Mouse (Mus musculus) large intestine, adult 2 months (tissue): ENCODE data around the gene Mcts2. TPM values are rescaled to one million over a fixed set of nuclear protein-coding genes. Genes with fewer than 3 reads are reported as not detected.
"Not testable (repeated sequence)": the region's sequence is repeated elsewhere in the genome, so short reads cannot be mapped to it uniquely, and the experiment has no call there.

ENCODE experiments used
- DNase-seq: peaks from one replicate; pipeline ENCODE4 v3.0.0-alpha.2; 2012; ENCODE audit warnings: low read depth, low spot score
- WGBS: fragments of 180-500 bp; shearing (Covaris S2); methylation state at CpG from one replicate; pipeline ENCODE4 v1.1.7; 2018; 5-methylcytosine and 5-hydroxymethylcytosine counted together
- polyA plus RNA-seq: library from polyadenylated mRNA; depleted of rRNA; stranded (reverse); fragments of >200 nt; gene quantifications from 2 replicates; pipeline ENCODE4 v1.2.3, GENCODE M21; 2012; rRNA removed

Mcts2 gene
- polyA plus RNA-seq: 5.8 and 6.4 TPM in 2 replicates

- no peak for DNase-seq
- WGBS: 63% methylated on average over 45 of the region's 45 CpGs
Observed at GRCm38 (mm10) chr2:152686806-152687267, at the start of gene Mcts2. TSS of gene Mcts2 (plus strand) at chr2:152687035.

GRCm38 (mm10) chr2:152637381-152637780 is 49.5 kb upstream of the Mcts2 start:
- WGBS: 73% methylated on average over 4 of the region's 4 CpGs
- DNase-seq: no peak

- DNase-seq: no peak
- 33% methylated on average over 6 of the region's 6 CpGs for WGBS
Observed at GRCm38 (mm10) chr2:152638865-152639264, 48.0 kb upstream of the Mcts2 start.

GRCm38 (mm10) chr2:152639406-152640113 is 47.3 kb upstream of the Mcts2 start:
- DNase-seq: no peak
- 41% methylated on average over 11 of the region's 11 CpGs for WGBS

GRCm38 (mm10) chr2:152652901-152653620 is 33.8 kb upstream of the Mcts2 start:
- no peak for DNase-seq
- 24% methylated on average over 10 of the region's 10 CpGs for WGBS

- 40% methylated on average over 14 of the region's 14 CpGs for WGBS
- no peak for DNase-seq
Observed at GRCm38 (mm10) chr2:152653874-152654715, 32.7 kb upstream of the Mcts2 start.

GRCm38 (mm10) chr2:152657398-152657797 is 29.4 kb upstream of the Mcts2 start:
- 55% methylated on average over 10 of the region's 10 CpGs for WGBS
- no peak for DNase-seq

GRCm38 (mm10) chr2:152661163-152661562 is 25.7 kb upstream of the Mcts2 start:
- DNase-seq: no peak
- 75% methylated on average over 6 of the region's 6 CpGs for WGBS

- not testable (repeated sequence) for DNase-seq
- WGBS: 40% methylated on average over 3 of the region's 3 CpGs
Observed at GRCm38 (mm10) chr2:152666191-152666590, 20.6 kb upstream of the Mcts2 start.

GRCm38 (mm10) chr2:152669256-152669638 is 17.6 kb upstream of the Mcts2 start, which contains the start of gene H13:
TSS of gene H13 (plus strand) at chr2:152669461.
- peak; percentile 83 for DNase-seq
- under 1% methylated on average over 35 of the region's 35 CpGs for WGBS

GRCm38 (mm10) chr2:152669639-152670484 is 17.0 kb upstream of the Mcts2 start:
- no peak for DNase-seq

GRCm38 (mm10) chr2:152670983-152671641 is 15.7 kb upstream of the Mcts2 start:
- WGBS: 42% methylated on average over 9 of the region's 9 CpGs
- DNase-seq: no peak

More at GRCm38 (mm10) chr2:152669639-152670484, 17.0 kb upstream of the Mcts2 start:
- 2% methylated on average over 46 of the region's 46 CpGs for WGBS

- 6% methylated on average over 5 of the region's 5 CpGs for WGBS
Observed at GRCm38 (mm10) chr2:152671642-152671999, 15.2 kb upstream of the Mcts2 start.

GRCm38 (mm10) chr2:152672166-152672565 is 14.7 kb upstream of the Mcts2 start:
- DNase-seq: no peak
- WGBS: 81% methylated on average over 12 of the region's 12 CpGs

More at GRCm38 (mm10) chr2:152671642-152671999, 15.2 kb upstream of the Mcts2 start:
- DNase-seq: no peak

GRCm38 (mm10) chr2:152674148-152674547 is 12.7 kb upstream of the Mcts2 start:
- WGBS: 20% methylated on average over 11 of the region's 11 CpGs
- DNase-seq: no peak

GRCm38 (mm10) chr2:152675252-152675791 is 11.5 kb upstream of the Mcts2 start:
- no peak for DNase-seq
- WGBS: 64% methylated on average over 13 of the region's 13 CpGs

- WGBS: 43% methylated on average over 3 of the region's 3 CpGs
- DNase-seq: no peak
Observed at GRCm38 (mm10) chr2:152678302-152678701, 8.5 kb upstream of the Mcts2 start.

- 79% methylated on average over 5 of the region's 5 CpGs for WGBS
- no peak for DNase-seq
Observed at GRCm38 (mm10) chr2:152678925-152679324, 7.9 kb upstream of the Mcts2 start.
